Mouse (Mus musculus): ENCODE data around the gene 1700125H20Rik.
A peak's percentile ranks its signal among the peaks of the same experiment; 100 is the strongest.
"Not testable (repeated sequence)": the region's sequence is repeated elsewhere in the genome, so short reads cannot be mapped to it uniquely, and the experiment has no call there.

1700125H20Rik gene

GRCm38 (mm10) chr11:85170058-85170740, at the start of gene 1700125H20Rik:
Gene 1700125H20Rik, plus strand, starts transcription at chr11:85170404.
- DNase-seq (ENCODE audit: low spot score in 2 of 2), result peak; percentile 55 to 66

- DNase-seq (ENCODE audit: low spot score in 2 of 2), result no peak
These were observed 48.1 kb upstream of the 1700125H20Rik start for GRCm38 (mm10) chr11:85122073-85122472.

DNA sequence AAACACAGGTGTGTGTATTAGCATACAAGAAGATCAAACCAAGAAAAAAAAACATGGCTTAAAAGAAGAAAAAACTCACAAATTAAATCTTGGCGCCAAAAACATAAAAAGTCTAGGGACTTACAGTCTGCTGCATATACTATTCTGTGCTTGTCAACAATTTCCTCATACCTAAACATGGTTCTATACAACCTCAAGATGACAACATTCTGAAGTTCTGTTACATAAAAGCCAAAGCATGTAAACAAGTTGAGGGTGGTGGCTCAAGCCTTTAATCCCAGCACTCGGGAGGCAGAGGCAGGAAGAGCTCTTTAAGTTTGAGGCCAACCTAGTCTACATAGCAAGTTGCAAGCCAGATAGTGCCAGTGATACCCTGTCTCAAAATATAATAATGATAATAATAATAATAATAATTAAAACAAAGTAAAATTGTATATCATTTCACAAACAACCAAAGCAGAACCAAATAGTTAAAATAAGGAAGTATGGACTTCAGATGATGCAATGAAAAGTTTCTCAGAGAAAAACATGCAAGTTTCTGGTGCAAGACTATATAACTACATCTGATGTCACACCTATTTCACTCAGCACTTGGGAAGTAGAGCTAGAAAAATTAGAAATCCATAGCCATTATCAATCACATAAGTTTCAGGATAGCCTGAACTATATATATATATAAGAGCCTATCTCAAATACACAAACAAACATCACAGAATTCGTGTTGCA, 46.8 kb upstream of the 1700125H20Rik start:
- DNase-seq (ENCODE audit: low spot score in 2 of 2), result no peak

- no peak for DNase-seq (ENCODE audit: low spot score in 2 of 2)
These were observed 43.7 kb upstream of the 1700125H20Rik start for GRCm38 (mm10) chr11:85126257-85127102.

GRCm38 (mm10) chr11:85128883-85129282, 41.3 kb upstream of the 1700125H20Rik start:
- DNase-seq (ENCODE audit: low spot score in 2 of 2), result no peak

DNA sequence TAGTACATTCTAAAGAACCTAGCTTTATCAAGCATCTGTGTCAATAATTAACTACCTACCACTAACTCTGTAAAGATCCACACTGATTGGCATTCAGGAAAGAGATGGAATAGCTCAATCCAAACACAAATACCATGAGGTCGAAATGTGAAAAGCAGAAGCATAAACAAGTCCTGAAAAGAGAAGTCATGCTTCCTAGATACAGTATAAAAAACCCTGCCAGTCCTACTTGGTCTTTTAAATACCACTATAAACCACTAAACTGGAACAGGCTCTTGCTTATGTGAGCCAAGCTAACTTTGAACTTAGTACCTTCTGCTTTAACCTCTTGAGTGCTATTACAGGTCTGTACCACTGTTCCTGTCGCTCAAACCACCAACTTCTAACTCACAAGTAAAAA, 38.7 kb upstream of the 1700125H20Rik start:
- no peak for DNase-seq (ENCODE audit: low spot score in 2 of 2)

DNA sequence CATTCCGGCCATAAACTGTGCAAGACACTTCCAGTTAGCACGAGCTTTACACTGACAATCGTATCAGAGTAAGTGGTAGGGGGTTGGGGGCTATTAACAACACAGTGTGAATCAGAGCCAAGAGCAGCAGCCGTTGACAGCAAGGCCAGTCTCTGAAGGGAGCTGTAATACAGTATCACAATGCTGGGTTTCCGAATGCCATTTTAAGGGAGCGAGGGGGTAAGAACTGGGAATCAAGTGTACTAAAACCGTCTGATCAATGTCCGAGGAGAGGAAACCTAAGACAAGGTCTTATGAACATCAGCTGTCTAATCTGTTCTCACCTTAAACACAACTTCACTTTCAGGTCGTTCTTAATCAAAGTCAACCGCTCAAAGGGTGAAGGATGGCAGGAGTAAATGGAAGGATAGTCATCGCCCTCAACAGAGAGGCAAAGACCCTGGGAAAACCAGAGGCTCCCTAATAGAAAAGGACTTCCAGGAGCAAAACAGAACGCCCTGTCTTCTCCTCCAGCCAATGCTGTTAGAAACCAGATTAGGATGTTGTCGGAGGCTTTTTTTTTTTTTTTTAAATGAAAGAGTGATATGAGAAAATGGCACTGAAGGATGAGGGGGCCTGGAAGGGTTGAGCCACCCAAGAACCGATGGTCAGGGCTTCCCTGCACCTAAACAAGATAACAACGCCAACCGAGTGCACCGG, 31.3 kb upstream of the 1700125H20Rik start:
- peak; percentile 15 to 32 for DNase-seq (ENCODE audit: low spot score in 2 of 2)

- peak; percentile 95 to 96 for DNase-seq (ENCODE audit: low spot score in 2 of 2)
These were observed 30.3 kb upstream of the 1700125H20Rik start, which contains the start of gene Usp32 for GRCm38 (mm10) chr11:85139581-85140540. Gene Usp32, minus strand, starts transcription at chr11:85140161.

DNA sequence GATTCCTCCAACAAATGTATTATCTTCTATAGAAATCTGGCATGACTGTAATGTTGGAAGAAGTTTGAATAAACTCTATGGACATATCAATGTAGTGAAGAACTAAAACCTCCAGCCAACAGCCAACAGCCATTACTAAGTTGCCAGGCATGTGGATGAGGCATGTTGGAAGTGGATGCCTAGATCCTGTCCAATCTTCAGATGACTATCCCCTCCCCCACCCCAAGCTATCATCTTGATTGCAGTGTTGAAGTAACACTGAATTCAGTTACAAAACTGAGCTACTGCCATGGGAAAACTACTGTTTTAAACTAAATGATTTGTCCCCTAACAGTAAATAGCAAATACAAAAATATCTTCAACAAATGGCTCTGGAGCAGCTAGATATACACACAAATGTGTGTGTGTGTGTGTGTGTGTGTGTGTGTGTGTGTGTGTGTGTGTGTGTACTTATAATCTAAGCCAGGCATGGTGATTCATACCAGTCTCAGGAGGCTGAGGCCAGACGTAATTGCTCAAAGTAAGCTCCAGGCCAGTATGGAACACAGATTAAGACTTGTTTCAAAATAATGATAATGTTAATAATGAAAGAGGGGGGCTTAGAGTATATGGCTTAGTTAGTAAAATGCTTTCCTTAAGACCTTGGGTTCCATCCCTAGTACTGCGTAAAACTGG, 17.8 kb upstream of the 1700125H20Rik start:
- no peak for DNase-seq (ENCODE audit: low spot score in 2 of 2)

DNA sequence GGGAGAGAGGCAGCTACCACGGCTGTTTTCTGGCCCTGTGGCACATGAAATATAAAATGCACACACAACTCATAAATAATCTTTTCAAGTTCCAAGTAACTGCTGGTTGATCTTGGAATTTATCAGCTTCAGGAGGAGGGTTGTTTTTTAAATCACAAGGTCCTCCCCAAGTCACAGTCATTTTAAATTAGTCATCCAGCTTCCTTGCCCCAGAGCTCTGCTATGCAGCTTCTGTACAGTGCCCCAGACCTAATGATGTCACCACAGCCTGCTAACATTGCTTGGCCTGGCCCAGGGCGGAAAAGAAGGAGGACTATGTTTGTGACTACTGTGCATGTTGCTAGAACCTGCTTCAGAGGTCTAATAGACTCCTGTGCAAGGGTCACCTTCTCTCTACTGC, 12.9 kb upstream of the 1700125H20Rik start:
- no peak for DNase-seq (ENCODE audit: low spot score in 2 of 2)

DNA sequence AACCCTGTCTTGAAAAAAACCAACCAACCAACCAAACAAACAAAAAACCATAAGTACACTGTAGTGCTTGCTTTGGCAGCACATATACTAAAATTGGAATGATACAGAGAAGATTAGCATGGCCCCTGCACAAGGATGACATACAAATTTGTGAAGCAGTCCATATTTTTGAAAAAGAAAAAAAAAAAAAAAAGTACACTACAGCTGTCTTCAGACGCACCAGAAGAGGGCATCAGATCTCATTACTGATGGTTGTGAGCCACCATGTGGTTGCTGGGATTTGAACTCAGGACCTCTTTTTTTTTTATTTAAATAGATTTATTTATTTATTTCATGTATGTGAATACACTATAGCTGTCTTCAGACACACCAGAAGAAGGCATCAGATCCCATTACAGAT, 7.2 kb upstream of the 1700125H20Rik start:
- DNase-seq (ENCODE audit: low spot score in 2 of 2), result not testable (repeated sequence)

- no peak for DNase-seq (ENCODE audit: low spot score in 2 of 2)
These were observed 5.8 kb upstream of the 1700125H20Rik start for GRCm38 (mm10) chr11:85164371-85164770.

- no peak for DNase-seq (ENCODE audit: low spot score in 2 of 2)
These were observed 2.7 kb upstream of the 1700125H20Rik start for GRCm38 (mm10) chr11:85167503-85167902.

GRCm38 (mm10) chr11:85170833-85171232, 629 bp downstream of the 1700125H20Rik start:
- no peak for DNase-seq (ENCODE audit: low spot score in 2 of 2)

DNA sequence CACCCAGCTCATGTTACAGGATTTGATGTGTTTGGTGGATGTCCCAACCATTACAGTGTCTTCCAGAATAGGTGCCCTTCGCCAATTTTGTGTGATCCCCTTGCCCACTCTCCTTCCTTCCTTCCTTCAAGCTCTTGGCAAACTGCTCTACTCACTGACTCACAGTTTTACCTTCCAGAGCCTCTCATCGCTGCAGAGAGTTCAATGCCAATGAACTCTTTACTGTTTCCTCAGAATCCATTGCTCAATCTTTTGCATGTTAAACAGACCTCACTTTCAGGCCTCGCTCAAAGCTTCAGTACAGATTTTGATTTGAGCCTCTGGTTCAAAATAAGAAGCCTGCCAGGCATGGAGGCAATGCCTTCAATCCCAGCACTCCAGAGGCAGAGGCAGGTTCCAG, 5.7 kb downstream of the 1700125H20Rik start:
- DNase-seq (ENCODE audit: low spot score in 2 of 2), result no peak

DNA sequence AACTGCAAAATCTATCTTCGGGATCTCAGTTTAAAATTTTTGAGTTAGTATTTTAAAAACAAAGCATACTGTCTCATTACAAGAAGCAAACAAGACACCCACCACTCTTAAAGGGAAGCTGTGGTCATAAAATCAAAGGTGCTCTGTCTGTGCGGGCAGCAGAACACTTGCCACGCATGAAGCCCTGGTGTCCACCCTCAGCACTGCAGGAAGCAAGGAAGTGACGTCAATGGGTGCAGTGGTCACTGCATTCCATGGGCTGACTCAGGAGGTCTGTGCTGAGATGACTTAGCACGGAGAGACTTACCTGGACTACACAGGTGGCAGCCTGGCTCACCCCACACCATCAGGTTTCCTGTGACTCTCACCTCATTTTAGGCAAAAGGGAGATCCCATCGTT, 7.6 kb downstream of the 1700125H20Rik start:
- DNase-seq (ENCODE audit: low spot score in 2 of 2), result no peak

DNA sequence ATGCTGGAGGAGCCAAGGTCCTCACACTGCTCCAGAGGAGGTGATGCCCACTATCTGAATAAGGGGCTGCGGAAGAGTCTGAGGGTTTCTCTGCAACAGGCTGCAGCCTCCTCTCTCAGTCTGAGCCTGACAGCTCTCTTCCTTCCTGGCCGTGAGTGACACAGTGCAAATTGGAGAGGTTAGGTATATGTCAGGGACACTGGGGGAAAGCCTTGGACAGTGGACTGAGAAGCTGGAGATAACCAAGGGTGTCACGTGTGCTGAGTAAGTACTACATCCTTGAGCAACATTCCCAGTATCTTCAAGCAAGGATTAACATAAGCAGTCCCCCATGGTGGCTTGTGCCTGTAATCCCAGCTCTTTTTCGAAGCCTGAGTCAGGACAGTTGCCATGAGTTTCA, 8.2 kb downstream of the 1700125H20Rik start:
- DNase-seq (ENCODE audit: low spot score in 2 of 2), result no peak

- peak; percentile 24 to 48 for DNase-seq (ENCODE audit: low spot score in 2 of 2)
These were observed 12.5 kb downstream of the 1700125H20Rik start for GRCm38 (mm10) chr11:85182617-85183283.

GRCm38 (mm10) chr11:85183284-85183779, 13.1 kb downstream of the 1700125H20Rik start:
- DNase-seq (ENCODE audit: low spot score in 2 of 2), result no peak

Data from heart, adult 9 months (tissue).